Mouse (Mus musculus): ENCODE measurements around the gene Lemd2. TPM values are rescaled to one million over a fixed set of nuclear protein-coding genes. Genes with fewer than 3 reads are reported as not detected.

Lemd2 gene
- polyA plus RNA-seq, 1 experiment from 2014 or later, result 24.0 TPM

DNA sequence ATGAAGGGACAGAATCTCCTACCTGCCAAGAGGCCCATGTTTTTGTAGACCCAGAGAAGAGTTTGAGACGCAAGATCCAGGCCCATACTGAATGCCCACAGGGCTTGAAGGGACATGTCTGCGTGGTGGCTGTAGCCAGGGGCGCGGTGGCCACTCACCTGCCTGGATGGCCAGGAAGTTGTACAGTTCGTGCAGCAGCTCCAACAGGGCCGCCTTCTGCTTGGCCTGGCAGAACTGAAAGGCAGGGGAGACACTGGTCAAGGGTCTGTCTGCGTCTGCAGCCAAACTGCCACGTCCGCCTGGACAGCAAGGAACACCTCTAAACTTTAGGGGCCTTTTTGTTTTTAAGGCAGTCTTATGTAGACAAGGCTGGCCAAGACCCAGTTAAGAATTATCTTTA, 5.1 kb downstream of the Lemd2 start:
- WGBS, result 96% methylated on average over 9 of the region's 9 CpGs
- peaks cover 68% of the 10 kb centered on the region for H3K4me1 ChIP-seq (replicated peaks)
- ATAC-seq, result no peak
- H3K4me2 ChIP-seq (replicated peaks), result no peak overlapping the region
- peaks cover 76% of the 10 kb centered on the region for H3K36me3 ChIP-seq
- H3K4me3 ChIP-seq (replicated peaks), result no peak overlapping the region
- H3K9ac ChIP-seq (replicated peaks), result no peak overlapping the region
- no peak overlapping the region for H3K27ac ChIP-seq
- H3K27me3 ChIP-seq, result no peaks in the 10 kb centered on the region
- H3K9me3 ChIP-seq, result no peaks in the 10 kb centered on the region

GRCm38 (mm10) chr17:27196206-27196605, 8.1 kb downstream of the Lemd2 start:
- H3K9me3 ChIP-seq, result no peaks in the 10 kb centered on the region
- H3K4me2 ChIP-seq (replicated peaks), result 0 out of 2 replicates have a peak overlapping the region, but pooled peaks have one; percentile 9
- H3K27me3 ChIP-seq, result no peaks in the 10 kb centered on the region
- ATAC-seq, result no peak
- peak overlapping the region; percentile 74 for H3K27ac ChIP-seq
- WGBS, result 38% methylated on average over 9 of the region's 9 CpGs
- peak overlapping the region; percentile 37 for H3K9ac ChIP-seq (replicated peaks)
- peaks cover 63% of the 10 kb centered on the region for H3K4me1 ChIP-seq (replicated peaks)
- no peak overlapping the region for H3K4me3 ChIP-seq (replicated peaks)
- H3K36me3 ChIP-seq, result peaks cover 94% of the 10 kb centered on the region

GRCm38 (mm10) chr17:27194258-27195185, 9.7 kb downstream of the Lemd2 start:
- Histone ChIP-seq H3K27ac (peak overlapping the region; percentile 74), H3K4me3 (replicated peaks) (no peak overlapping the region), H3K27me3 (no peaks in the 10 kb centered on the region), H3K9me3 (no peaks in the 10 kb centered on the region), H3K4me1 (replicated peaks) (peaks cover 57% of the 10 kb centered on the region), H3K9ac (replicated peaks) (peak overlapping the region; percentile 50), H3K36me3 (peaks cover 90% of the 10 kb centered on the region), H3K4me2 (replicated peaks) (no peak overlapping the region)
- 0 out of 2 replicates have a peak, but pooled peaks have one; percentile 1 for ATAC-seq
- 37% methylated on average over 20 of the region's 20 CpGs for WGBS

- no peak overlapping the region for H3K4me2 ChIP-seq (replicated peaks)
- no peak for ATAC-seq
- no peak overlapping the region for H3K9ac ChIP-seq (replicated peaks)
- H3K4me3 ChIP-seq (replicated peaks), result no peak overlapping the region
- no peaks in the 10 kb centered on the region for H3K27me3 ChIP-seq
- peaks cover 64% of the 10 kb centered on the region for H3K36me3 ChIP-seq
- H3K27ac ChIP-seq, result no peak overlapping the region
- no peaks in the 10 kb centered on the region for H3K9me3 ChIP-seq
- H3K4me1 ChIP-seq (replicated peaks), result peaks cover 72% of the 10 kb centered on the region
- WGBS, result 92% methylated on average over 5 of the region's 5 CpGs
Measured at GRCm38 (mm10) chr17:27191804-27192203, 12.5 kb downstream of the Lemd2 start.

GRCm38 (mm10) chr17:27191189-27191588, 13.1 kb downstream of the Lemd2 start:
- no peak overlapping the region for H3K9ac ChIP-seq (replicated peaks)
- no peak overlapping the region for H3K27ac ChIP-seq
- no peak overlapping the region for H3K4me2 ChIP-seq (replicated peaks)
- H3K9me3 ChIP-seq, result no peaks in the 10 kb centered on the region
- ATAC-seq, result no peak
- H3K36me3 ChIP-seq, result peaks cover 60% of the 10 kb centered on the region
- 90% methylated on average over 6 of the region's 6 CpGs for WGBS
- H3K4me1 ChIP-seq (replicated peaks), result peaks cover 70% of the 10 kb centered on the region
- no peak overlapping the region for H3K4me3 ChIP-seq (replicated peaks)
- H3K27me3 ChIP-seq, result no peaks in the 10 kb centered on the region

DNA sequence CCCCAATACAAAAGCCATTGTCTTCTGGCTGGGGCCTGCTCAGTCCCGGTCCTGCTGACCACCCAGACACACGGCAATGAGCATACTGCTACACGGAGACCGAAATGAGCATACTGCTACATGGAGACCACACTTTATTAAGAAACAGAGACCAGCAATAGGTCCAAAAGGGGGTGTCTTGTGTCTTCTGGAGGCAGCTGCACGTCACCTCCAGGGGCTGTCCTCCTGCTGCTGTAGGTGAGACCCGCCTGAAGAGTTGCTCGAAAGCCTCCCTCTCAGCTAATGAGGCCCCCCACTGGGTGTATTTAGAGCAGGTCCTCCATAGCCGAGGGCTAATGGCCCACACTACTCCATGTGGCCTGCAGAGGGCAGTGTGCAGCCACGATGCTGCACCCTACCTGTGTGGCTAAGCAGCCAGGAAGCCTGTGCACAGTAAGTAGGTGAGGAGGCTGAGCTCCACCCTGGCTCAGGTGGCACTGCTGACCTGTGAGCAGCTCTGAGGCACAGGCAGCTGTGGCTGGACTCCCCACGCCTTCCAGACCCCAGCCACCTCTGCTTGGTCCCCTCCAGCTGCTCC, 14.5 kb downstream of the Lemd2 start:
- peaks cover 55% of the 10 kb centered on the region for H3K4me1 ChIP-seq (replicated peaks)
- H3K9ac ChIP-seq (replicated peaks), result no peak overlapping the region; the same call in 1 of the 2 replicates
- no peak overlapping the region for H3K4me3 ChIP-seq (replicated peaks)
- H3K9me3 ChIP-seq, result no peaks in the 10 kb centered on the region
- peaks cover 48% of the 10 kb centered on the region for H3K36me3 ChIP-seq
- H3K27me3 ChIP-seq, result no peaks in the 10 kb centered on the region
- ATAC-seq, result peak; percentile 72
- H3K4me2 ChIP-seq (replicated peaks), result no peak overlapping the region
- WGBS, result 32% methylated on average over 10 of the region's 10 CpGs
- peak overlapping the region; percentile 31 for H3K27ac ChIP-seq

- peaks cover 47% of the 10 kb centered on the region for H3K4me1 ChIP-seq (replicated peaks)
- 79% methylated on average over 9 of the region's 9 CpGs for WGBS
- H3K9ac ChIP-seq (replicated peaks), result no peak overlapping the region
- no peaks in the 10 kb centered on the region for H3K9me3 ChIP-seq
- no peak overlapping the region for H3K4me2 ChIP-seq (replicated peaks)
- no peaks in the 10 kb centered on the region for H3K27me3 ChIP-seq
- peaks cover 40% of the 10 kb centered on the region for H3K36me3 ChIP-seq
- no peak overlapping the region for H3K4me3 ChIP-seq (replicated peaks)
- ATAC-seq, result no peak
- peak overlapping the region; percentile 56 for H3K27ac ChIP-seq
Measured at GRCm38 (mm10) chr17:27188883-27189282, 15.4 kb downstream of the Lemd2 start.

DNA sequence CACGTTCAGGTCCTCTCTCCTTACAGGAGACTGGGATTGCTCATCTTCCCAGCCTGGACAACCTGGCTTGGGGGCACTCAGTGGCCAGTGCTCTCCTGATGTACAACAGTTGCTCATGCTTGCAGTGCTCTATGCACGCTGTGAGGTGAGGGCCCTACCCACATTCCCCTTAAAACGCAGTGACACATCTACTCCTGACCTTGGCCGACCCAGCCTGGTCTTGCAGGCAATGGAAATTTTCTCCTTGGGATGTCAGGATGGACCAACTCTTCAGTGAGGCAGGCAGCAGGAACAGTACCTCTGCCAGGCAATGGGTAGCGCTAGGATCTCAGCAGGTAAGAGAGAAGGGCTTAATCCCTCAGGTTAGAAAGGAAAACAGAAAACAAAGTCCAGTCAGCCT, 17.2 kb downstream of the Lemd2 start:
- no peak overlapping the region for H3K4me3 ChIP-seq (replicated peaks)
- 59% methylated on average over 5 of the region's 5 CpGs for WGBS
- no peak overlapping the region for H3K27ac ChIP-seq
- peaks cover 36% of the 10 kb centered on the region for H3K4me1 ChIP-seq (replicated peaks)
- no peak for ATAC-seq
- H3K27me3 ChIP-seq, result no peaks in the 10 kb centered on the region
- H3K9ac ChIP-seq (replicated peaks), result no peak overlapping the region
- H3K4me2 ChIP-seq (replicated peaks), result no peak overlapping the region
- no peaks in the 10 kb centered on the region for H3K9me3 ChIP-seq
- peaks cover 21% of the 10 kb centered on the region for H3K36me3 ChIP-seq

GRCm38 (mm10) chr17:27186068-27186467, 18.2 kb downstream of the Lemd2 start:
- Histone ChIP-seq H3K27me3 (no peaks in the 10 kb centered on the region), H3K9ac (replicated peaks) (no peak overlapping the region), H3K36me3 (peaks cover 12% of the 10 kb centered on the region), H3K27ac (no peak overlapping the region), H3K4me3 (replicated peaks) (no peak overlapping the region), H3K4me2 (replicated peaks) (no peak overlapping the region), H3K4me1 (replicated peaks) (peaks cover 36% of the 10 kb centered on the region), H3K9me3 (no peaks in the 10 kb centered on the region)
- WGBS, result 88% methylated on average over 3 of the region's 3 CpGs
- ATAC-seq, result no peak

- no peak overlapping the region for H3K9ac ChIP-seq (replicated peaks)
- 89% methylated on average over 12 of the region's 12 CpGs for WGBS
- H3K9me3 ChIP-seq, result no peaks in the 10 kb centered on the region
- no peak overlapping the region for H3K4me2 ChIP-seq (replicated peaks)
- H3K27me3 ChIP-seq, result no peaks in the 10 kb centered on the region
- no peak overlapping the region for H3K27ac ChIP-seq
- H3K36me3 ChIP-seq, result no peaks in the 10 kb centered on the region
- no peak overlapping the region for H3K4me3 ChIP-seq (replicated peaks)
- ATAC-seq, result no peak
- H3K4me1 ChIP-seq (replicated peaks), result peaks cover 22% of the 10 kb centered on the region
Measured at GRCm38 (mm10) chr17:27183667-27184292, 20.5 kb downstream of the Lemd2 start.

DNA sequence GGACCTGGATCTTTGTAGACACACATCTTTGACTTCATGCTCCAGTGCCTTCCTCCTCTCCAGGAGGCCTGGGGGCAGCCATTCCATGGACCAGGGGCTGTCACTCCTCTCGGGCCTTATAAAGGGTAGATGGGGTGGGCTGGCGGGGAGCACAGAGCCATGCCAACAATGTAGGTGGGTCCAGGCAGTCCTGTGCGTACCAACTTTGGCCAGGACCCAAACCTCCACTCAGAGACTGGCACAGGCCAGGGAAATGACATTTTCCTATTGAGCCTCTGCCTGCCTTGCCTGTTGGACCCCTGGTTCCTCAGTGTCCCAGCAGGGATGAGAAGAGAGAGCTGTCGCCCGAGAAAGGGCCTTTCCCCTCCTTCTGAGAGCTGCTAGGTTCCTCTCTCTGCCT, 21.9 kb downstream of the Lemd2 start:
- H3K9me3 ChIP-seq, result no peaks in the 10 kb centered on the region
- H3K27me3 ChIP-seq, result no peaks in the 10 kb centered on the region
- 63% methylated on average over 5 of the region's 5 CpGs for WGBS
- H3K27ac ChIP-seq, result no peak overlapping the region
- no peak for ATAC-seq
- H3K4me3 ChIP-seq (replicated peaks), result no peak overlapping the region
- H3K9ac ChIP-seq (replicated peaks), result no peak overlapping the region
- H3K36me3 ChIP-seq, result no peaks in the 10 kb centered on the region
- no peak overlapping the region for H3K4me2 ChIP-seq (replicated peaks)
- H3K4me1 ChIP-seq (replicated peaks), result peaks cover 10% of the 10 kb centered on the region

- WGBS, result 38% methylated on average over 3 of the region's 3 CpGs
- Histone ChIP-seq H3K4me2 (replicated peaks) (no peak overlapping the region), H3K9me3 (no peaks in the 10 kb centered on the region), H3K27ac (no peak overlapping the region), H3K36me3 (no peaks in the 10 kb centered on the region), H3K27me3 (no peaks in the 10 kb centered on the region), H3K4me3 (replicated peaks) (no peak overlapping the region), H3K9ac (replicated peaks) (no peak overlapping the region), H3K4me1 (replicated peaks) (peaks cover 5% of the 10 kb centered on the region)
- ATAC-seq, result no peak
Measured at GRCm38 (mm10) chr17:27181666-27182065, 22.6 kb downstream of the Lemd2 start.
